Mouse (Mus musculus) C3H10T1/2 (cell line): ENCODE measurements around the gene Fbxw15. TPM values are rescaled to one million over a fixed set of nuclear protein-coding genes. Genes with fewer than 3 reads are reported as not detected.

ENCODE experiments used
- polyA plus RNA-seq, 2 experiments: library from polyadenylated mRNA; unstranded; fragments of >200 nt; fragmentation: generic; extraction: Trizol; gene quantifications; one replicate each; pipeline ENCODE4 v1.2.1; 2012; ENCODE audit warnings: missing spikeins in 2 of 2

The Fbxw15 gene
- not detected for polyA plus RNA-seq

DNA sequence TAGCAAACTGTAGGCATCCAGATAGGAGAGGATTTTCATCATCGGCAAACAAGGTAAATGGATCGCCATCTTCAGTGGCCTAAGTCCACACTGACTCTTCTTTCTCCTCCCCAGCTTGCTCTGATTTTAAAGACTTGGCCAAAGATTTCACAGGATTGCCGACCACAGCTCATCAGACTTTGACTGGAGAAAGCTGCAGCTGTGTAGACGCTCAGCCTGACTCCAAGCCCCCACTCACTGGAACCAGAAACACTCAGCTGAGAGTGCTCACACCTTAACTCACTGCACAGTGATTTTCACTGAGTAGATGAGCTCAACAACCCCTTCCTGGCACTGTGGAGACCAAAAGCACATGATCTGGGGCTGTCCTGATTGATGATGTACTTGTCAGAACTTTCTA, at the start of gene Fbxw15:
Gene Fbxw15, minus strand, starts transcription at position 101 of the 400 bp plus-strand sequence.

Other genes starting within 250 kb of the Fbxw15 start
- not detected for gene Fbxw28, start 228.6 kb downstream of the Fbxw15 start, polyA plus RNA-seq
- gene Fbxw22, start 164.0 kb downstream of the Fbxw15 start, polyA plus RNA-seq = not detected
- gene Fbxw16, start 119.1 kb downstream of the Fbxw15 start, polyA plus RNA-seq = not detected
- gene Fbxw19, start 72.4 kb downstream of the Fbxw15 start, polyA plus RNA-seq = not detected
- not detected for gene Fbxw24, start 57.8 kb upstream of the Fbxw15 start, polyA plus RNA-seq
- gene Fbxw25, start 96.4 kb upstream of the Fbxw15 start, polyA plus RNA-seq = not detected
- not detected for gene Fbxw18, start 134.4 kb upstream of the Fbxw15 start, polyA plus RNA-seq
- not detected for gene Fbxw26, start 177.8 kb upstream of the Fbxw15 start, polyA plus RNA-seq
- gene Fbxw27, start 222.4 kb upstream of the Fbxw15 start, polyA plus RNA-seq = not detected
- not detected for gene Spink8, start 244.0 kb upstream of the Fbxw15 start, polyA plus RNA-seq